Mouse (Mus musculus) hindbrain, embryonic 14.5 days (tissue): ENCODE measurements around the gene Grn. TPM values are rescaled to one million over a fixed set of nuclear protein-coding genes. Genes with fewer than 3 reads are reported as not detected.

Experiments used
- ATAC-seq: fragments of 200-750 bp; cut with Nextera tagmentation; 2 replicates; pipeline ENCODE4 v1.8.0; 2017; ENCODE audit warnings: moderate number of reproducible peaks, mild to moderate bottlenecking, moderate TSS enrichment, moderate library complexity; ENCODE audit not compliant: low FRiP score
- DNase-seq: peaks from one replicate; pipeline ENCODE4 v3.0.0-alpha.2; 2015; ENCODE audit warnings: low spot score
- H3K27ac ChIP-seq: fragments of 300-500 bp; sonication (generic); 2 replicates; pipeline ENCODE4 v1.5.1; 2014; ENCODE audit warnings: mild to moderate bottlenecking, moderate library complexity
- H3K27me3 ChIP-seq: fragments of 300-500 bp; sonication (generic); 2 replicates; pipeline ENCODE4 v1.6.1; 2014; ENCODE audit warnings: mild to moderate bottlenecking, low read length, mixed read lengths; ENCODE audit not compliant: control insufficient read depth, insufficient read depth
- H3K36me3 ChIP-seq: fragments of 300-500 bp; sonication (generic); replicated peaks from 2 replicates; pipeline ENCODE4 v1.6.1; 2014; ENCODE audit not compliant: control insufficient read depth, insufficient read depth
- H3K4me1 ChIP-seq: fragments of 300-500 bp; sonication (generic); replicated peaks from 2 replicates; pipeline ENCODE4 v1.6.1; 2014; ENCODE audit warnings: antibody characterized with exemption, low read length, mixed read lengths; ENCODE audit not compliant: control insufficient read depth, insufficient read depth
- H3K4me2 ChIP-seq: fragments of 300-500 bp; sonication (generic); replicated peaks from 2 replicates; pipeline ENCODE4 v1.6.1; 2014; ENCODE audit warnings: mild to moderate bottlenecking, moderate library complexity
- H3K4me3 ChIP-seq: fragments of 300-500 bp; sonication (generic); replicated peaks from 2 replicates; pipeline ENCODE4 v1.5.1; 2014; ENCODE audit warnings: mild to moderate bottlenecking, low read length
- H3K9ac ChIP-seq: fragments of 300-500 bp; sonication (generic); 2 replicates; pipeline ENCODE4 v1.6.1; 2014
- H3K9me3 ChIP-seq: fragments of 300-500 bp; sonication (generic); 2 replicates; pipeline ENCODE4 v1.6.1; 2016; ENCODE audit warnings: low read length; ENCODE audit not compliant: control insufficient read depth
- WGBS: fragments of 180-500 bp; shearing (Covaris S2); extraction: QIAGEN DNeasy Blood & Tissue Kit; methylation state at CpG from one replicate; pipeline ENCODE4 v1.1.7; 2014; 5-methylcytosine and 5-hydroxymethylcytosine counted together
- polyA plus RNA-seq: library from polyadenylated mRNA; unstranded; fragments of >200 nt; fragmentation: Nextera tagmentation; extraction: Ambion mirVana; gene quantifications from 2 replicates; pipeline ENCODE4 v1.2.1, GENCODE M21; 2014

The Grn gene
- polyA plus RNA-seq, 1 experiment from 2014 or later: 63.6 TPM

GRCm38 (mm10) chr11:102444321-102444720 is 14.2 kb downstream of the Grn start:
- peaks cover 34% of the 10 kb centered on the region for H3K4me1 ChIP-seq
- H3K9ac ChIP-seq: no peak overlapping the region
- DNase-seq (no peak), ATAC-seq (no peak)
- H3K27me3 ChIP-seq: no peaks in the 10 kb centered on the region; the same call in 1 of the 2 replicates
- H3K36me3 ChIP-seq: peaks cover 48% of the 10 kb centered on the region
- 81% methylated on average over 3 of the region's 3 CpGs for WGBS
- peak overlapping the region; percentile 90 for H3K4me2 ChIP-seq
- no peak overlapping the region for H3K27ac ChIP-seq
- H3K4me3 ChIP-seq: 0 out of 2 replicates have a peak overlapping the region, but pooled peaks have one; percentile 98
- H3K9me3 ChIP-seq: no peaks in the 10 kb centered on the region

GRCm38 (mm10) chr11:102444781-102445180 is 14.7 kb downstream of the Grn start:
- DNase-seq: no peak
- peak overlapping the region; percentile 98 for H3K4me3 ChIP-seq
- WGBS: 1% methylated on average over 6 of the region's 6 CpGs

GRCm38 (mm10) chr11:102445264-102445890 is 15.3 kb downstream of the Grn start:
- peak overlapping the region; percentile 98 for H3K4me3 ChIP-seq
- no peaks in the 10 kb centered on the region for H3K9me3 ChIP-seq
- peak overlapping the region; percentile 90 for H3K4me2 ChIP-seq
- H3K27ac ChIP-seq: peak overlapping the region; percentile 98
- peaks cover 34% of the 10 kb centered on the region for H3K4me1 ChIP-seq
- no peak for ATAC-seq
- 5% methylated on average over 10 of the region's 10 CpGs for WGBS
- DNase-seq: no peak
- H3K36me3 ChIP-seq: peaks cover 37% of the 10 kb centered on the region
- H3K9ac ChIP-seq: peak overlapping the region; percentile 100
- H3K27me3 ChIP-seq: no peaks in the 10 kb centered on the region; the same call in 1 of the 2 replicates

More at GRCm38 (mm10) chr11:102444781-102445180, 14.7 kb downstream of the Grn start:
- no peak overlapping the region for H3K9ac ChIP-seq
- peaks cover 34% of the 10 kb centered on the region for H3K4me1 ChIP-seq
- no peaks in the 10 kb centered on the region for H3K9me3 ChIP-seq
- peaks cover 43% of the 10 kb centered on the region for H3K36me3 ChIP-seq
- H3K27me3 ChIP-seq: no peaks in the 10 kb centered on the region; the same call in 1 of the 2 replicates
- peak overlapping the region; percentile 90 for H3K4me2 ChIP-seq
- ATAC-seq: no peak
- no peak overlapping the region for H3K27ac ChIP-seq

- ATAC-seq (0 out of 2 replicates have a peak, but pooled peaks have one; percentile 1), DNase-seq (peak; percentile 63)
- Histone ChIP-seq H3K9ac (peak overlapping the region; percentile 100), H3K36me3 (peaks cover 32% of the 10 kb centered on the region), H3K27ac (peak overlapping the region; percentile 98), H3K4me1 (peaks cover 34% of the 10 kb centered on the region), H3K4me2 (peak overlapping the region; percentile 90), H3K27me3 (no peaks in the 10 kb centered on the region; the same call in 1 of the 2 replicates), H3K9me3 (no peaks in the 10 kb centered on the region), H3K4me3 (peak overlapping the region; percentile 98)
- 8% methylated on average over 7 of the region's 7 CpGs for WGBS
Measured at GRCm38 (mm10) chr11:102445891-102446361, 15.8 kb downstream of the Grn start.

- peak; percentile 57 for ATAC-seq
- Histone ChIP-seq H3K4me2 (peak overlapping the region; percentile 90), H3K36me3 (peaks cover 23% of the 10 kb centered on the region), H3K4me1 (peaks cover 34% of the 10 kb centered on the region), H3K4me3 (peak overlapping the region; percentile 98), H3K9me3 (no peaks in the 10 kb centered on the region), H3K9ac (peak overlapping the region; percentile 100), H3K27ac (peak overlapping the region; percentile 98), H3K27me3 (no peaks in the 10 kb centered on the region; the same call in 1 of the 2 replicates)
- under 1% methylated on average over 39 of the region's 49 CpGs for WGBS
- DNase-seq: peak; percentile 63
Measured at GRCm38 (mm10) chr11:102446581-102447461, 16.7 kb downstream of the Grn start.

- Histone ChIP-seq H3K9me3 (no peaks in the 10 kb centered on the region), H3K27ac (peak within 1 kb of the TSS; percentile 98), H3K27me3 (no peaks in the 10 kb centered on the region; the same call in 1 of the 2 replicates), H3K4me3 (peak within 1 kb of the TSS; percentile 98), H3K36me3 (peaks cover 16% of the 10 kb centered on the region), H3K4me1 (peaks cover 34% of the 10 kb centered on the region), H3K4me2 (peak within 1 kb of the TSS; percentile 90), H3K9ac (peak within 1 kb of the TSS; percentile 100)
- peak; percentile 89 for DNase-seq
- WGBS: 0% methylated on average over 40 of the region's 40 CpGs
- ATAC-seq: peak; percentile 81
Measured at GRCm38 (mm10) chr11:102447497-102447896, 17.4 kb downstream of the Grn start, which contains the start of gene Fam171a2. Fam171a2 (minus strand) TSS chr11:102447682.

- peaks cover 8% of the 10 kb centered on the region for H3K36me3 ChIP-seq
- H3K9me3 ChIP-seq: no peaks in the 10 kb centered on the region
- 0 out of 2 replicates have a peak overlapping the region, but pooled peaks have one; percentile 90 for H3K4me2 ChIP-seq
- WGBS: 15% methylated on average over 8 of the region's 8 CpGs
- no peaks in the 10 kb centered on the region; the same call in 1 of the 2 replicates for H3K27me3 ChIP-seq
- H3K27ac ChIP-seq: no peak overlapping the region
- DNase-seq: no peak
- no peak overlapping the region for H3K9ac ChIP-seq
- no peak overlapping the region for H3K4me3 ChIP-seq
- peaks cover 34% of the 10 kb centered on the region for H3K4me1 ChIP-seq
- no peak for ATAC-seq
Measured at GRCm38 (mm10) chr11:102448327-102448726, 18.2 kb downstream of the Grn start.

- ATAC-seq (no peak), DNase-seq (no peak)
- 47% methylated on average over 17 of the region's 17 CpGs for WGBS
- Histone ChIP-seq H3K27me3 (no peaks in the 10 kb centered on the region; the same call in 1 of the 2 replicates), H3K4me3 (no peak overlapping the region), H3K9ac (no peak overlapping the region), H3K4me1 (peaks cover 27% of the 10 kb centered on the region), H3K9me3 (no peaks in the 10 kb centered on the region), H3K36me3 (no peaks in the 10 kb centered on the region), H3K4me2 (no peak overlapping the region), H3K27ac (no peak overlapping the region)
Measured at GRCm38 (mm10) chr11:102449043-102450008, 19.2 kb downstream of the Grn start.
